Mouse (Mus musculus) heart, postnatal 0 days (tissue): Measurements from ENCODE around the gene Gm16253.

Source experiments
- CTCF ChIP-seq: IDR thresholded peaks from 2 replicates; pipeline ENCODE4 v1.5.1; 2016; ENCODE audit warnings: antibody characterized with exemption, control low read depth, low read depth
- EP300 ChIP-seq: IDR thresholded peaks from 2 replicates; pipeline ENCODE4 v1.6.1; 2016; ENCODE audit warnings: antibody characterized with exemption, low read depth

DNA sequence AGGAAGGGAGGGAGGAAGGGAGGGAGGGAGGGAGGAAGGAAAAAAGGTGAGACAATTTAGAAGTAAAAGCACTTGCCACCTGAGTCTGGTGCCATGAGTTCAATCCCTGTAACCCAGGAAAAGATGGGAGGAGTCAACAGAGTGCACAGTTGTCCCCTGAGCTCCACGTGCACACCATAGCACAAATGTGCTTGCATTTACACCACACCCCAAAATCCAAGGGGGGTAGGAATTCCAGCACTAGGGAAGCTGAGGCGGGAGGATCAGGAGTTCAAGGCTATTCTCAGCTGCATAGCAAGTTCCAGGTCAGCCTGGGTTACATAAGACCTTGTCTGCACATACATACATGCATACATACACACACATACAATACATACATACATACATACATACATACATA, 5.4 kb upstream of the Gm16253 start:
- TF ChIP-seq CTCF (no peak), EP300 (no peak)
